Mouse (Mus musculus) neural tube, embryonic 12.5 days (tissue): ENCODE data around the gene Klf3. TPM values are rescaled to one million over a fixed set of nuclear protein-coding genes. Genes with fewer than 3 reads are reported as not detected.
"Not testable (repeated sequence)": the region's sequence is repeated elsewhere in the genome, so short reads cannot be mapped to it uniquely, and the experiment has no call there.

ENCODE experiments used
- ATAC-seq: fragments of 200-750 bp; cut with Nextera tagmentation; 2 replicates; pipeline ENCODE4 v1.8.0; 2017; ENCODE audit warnings: low read depth, mild to moderate bottlenecking, moderate TSS enrichment, moderate library complexity; ENCODE audit not compliant: low FRiP score
- H3K27ac ChIP-seq: fragments of 300-500 bp; sonication (generic); 2 replicates; pipeline ENCODE4 v1.5.1; 2016
- H3K27me3 ChIP-seq: fragments of 300-500 bp; sonication (generic); replicated peaks from 2 replicates; pipeline ENCODE4 v1.6.1; 2016; ENCODE audit warnings: mild to moderate bottlenecking
- H3K36me3 ChIP-seq: fragments of 300-500 bp; sonication (generic); 2 replicates; pipeline ENCODE4 v1.6.1; 2016; ENCODE audit warnings: mild to moderate bottlenecking
- H3K4me1 ChIP-seq: fragments of 300-500 bp; sonication (generic); 2 replicates; pipeline ENCODE4 v1.6.1; 2016
- H3K4me2 ChIP-seq: fragments of 300-500 bp; sonication (generic); replicated peaks from 2 replicates; pipeline ENCODE4 v1.6.1; 2016; ENCODE audit warnings: mild to moderate bottlenecking
- H3K4me3 ChIP-seq: fragments of 300-500 bp; sonication (generic); 2 replicates; pipeline ENCODE4 v1.5.1; 2016
- H3K9ac ChIP-seq: fragments of 300-500 bp; sonication (generic); 2 replicates; pipeline ENCODE4 v1.6.1; 2016; ENCODE audit warnings: mild to moderate bottlenecking
- H3K9me3 ChIP-seq: fragments of 300-500 bp; sonication (generic); 2 replicates; pipeline ENCODE4 v1.6.1; 2016; ENCODE audit warnings: mild to moderate bottlenecking
- WGBS: fragments of 180-500 bp; shearing (Covaris S2); methylation state at CpG from one replicate; pipeline ENCODE4 v1.1.7; 2016; 5-methylcytosine and 5-hydroxymethylcytosine counted together
- polyA plus RNA-seq: library from polyadenylated mRNA; unstranded; fragments of >200 nt; fragmentation: Nextera tagmentation; extraction: Ambion mirVana; gene quantifications from 2 replicates; pipeline ENCODE4 v1.2.1, GENCODE M21; 2016

Gene Klf3
- polyA plus RNA-seq, 1 experiment from 2014 or later, result 27.7 TPM

- WGBS, result 77% methylated on average over 12 of the region's 12 CpGs
- no peak for ATAC-seq
- Histone ChIP-seq H3K9me3 (no peaks in the 10 kb centered on the region), H3K27me3 (no peaks in the 10 kb centered on the region; the same call in 1 of the 2 replicates), H3K27ac (no peak overlapping the region), H3K9ac (no peak overlapping the region), H3K4me3 (no peak overlapping the region), H3K36me3 (no peaks in the 10 kb centered on the region), H3K4me1 (peaks cover 14% of the 10 kb centered on the region), H3K4me2 (no peak overlapping the region)
Measured at GRCm38 (mm10) chr5:64876086-64876830, 73.1 kb downstream of the Klf3 start.

GRCm38 (mm10) chr5:64877235-64878026 lies 74.2 kb downstream of the Klf3 start:
- Histone ChIP-seq H3K4me2 (no peak overlapping the region), H3K27me3 (no peaks in the 10 kb centered on the region; the same call in 1 of the 2 replicates), H3K9ac (no peak overlapping the region), H3K27ac (no peak overlapping the region), H3K36me3 (no peaks in the 10 kb centered on the region), H3K4me3 (no peak overlapping the region), H3K9me3 (no peaks in the 10 kb centered on the region), H3K4me1 (peaks cover 14% of the 10 kb centered on the region)
- peak; percentile 67 for ATAC-seq
- WGBS, result 26% methylated on average over 15 of the region's 15 CpGs

DNA sequence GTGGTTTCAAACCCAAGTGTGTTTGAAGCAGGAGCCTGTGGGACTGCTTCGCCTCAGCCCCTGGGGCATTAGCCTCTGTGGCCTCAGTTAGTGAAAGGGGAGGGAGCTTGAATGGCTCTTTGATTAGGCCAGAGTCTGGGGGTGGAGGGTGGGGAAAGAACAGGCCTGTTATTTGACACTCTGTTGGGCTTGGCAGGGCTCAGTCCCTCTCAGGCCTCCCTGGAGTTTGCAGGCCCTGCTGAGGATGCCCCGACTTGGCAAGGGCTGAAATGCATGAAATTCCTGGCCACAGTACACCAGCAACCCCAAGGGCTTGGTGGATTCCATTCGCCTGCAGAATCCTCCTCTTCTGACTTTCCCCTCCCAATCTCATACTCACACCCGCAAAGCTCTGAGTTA lies 74.8 kb downstream of the Klf3 start:
- no peak overlapping the region for H3K9ac ChIP-seq
- ATAC-seq, result peak; percentile 77
- WGBS, result 7% methylated on average over 4 of the region's 4 CpGs

GRCm38 (mm10) chr5:64878526-64878925 lies 75.3 kb downstream of the Klf3 start:
- Histone ChIP-seq H3K36me3 (no peaks in the 10 kb centered on the region), H3K9me3 (no peaks in the 10 kb centered on the region), H3K9ac (no peak overlapping the region), H3K4me2 (no peak overlapping the region), H3K27ac (no peak overlapping the region), H3K4me3 (no peak overlapping the region), H3K4me1 (peaks cover 14% of the 10 kb centered on the region), H3K27me3 (no peaks in the 10 kb centered on the region; the same call in 1 of the 2 replicates)
- WGBS, result 74% methylated on average over 2 of the region's 2 CpGs
- ATAC-seq, result peak; percentile 15; the same call in 1 of the 2 replicates

More for the DNA sequence above, 74.8 kb downstream of the Klf3 start:
- Histone ChIP-seq H3K27ac (no peak overlapping the region), H3K4me2 (no peak overlapping the region), H3K4me1 (peaks cover 14% of the 10 kb centered on the region), H3K4me3 (no peak overlapping the region), H3K36me3 (no peaks in the 10 kb centered on the region), H3K27me3 (no peaks in the 10 kb centered on the region; the same call in 1 of the 2 replicates), H3K9me3 (no peaks in the 10 kb centered on the region)

DNA sequence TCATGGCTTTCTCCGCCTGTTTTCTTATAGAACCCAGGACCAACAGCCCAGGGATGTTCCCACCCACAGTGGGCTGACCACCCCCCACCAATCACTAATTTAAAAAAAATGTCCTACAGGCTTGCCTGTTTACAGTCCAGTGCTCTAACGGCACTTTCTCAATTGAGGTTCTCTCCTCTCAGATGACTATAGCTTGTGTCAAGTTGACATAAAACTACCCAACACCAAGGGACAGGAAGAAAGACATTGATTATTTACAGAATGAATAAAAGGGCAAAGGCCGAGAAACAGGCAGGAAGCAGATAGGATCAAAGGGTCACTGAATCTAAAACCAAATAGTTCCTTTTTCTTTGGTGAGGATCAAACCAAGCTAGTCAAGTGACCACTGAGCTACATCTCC lies 76.1 kb downstream of the Klf3 start:
- Histone ChIP-seq H3K27ac (no peak overlapping the region), H3K36me3 (no peaks in the 10 kb centered on the region), H3K4me2 (no peak overlapping the region), H3K9me3 (no peaks in the 10 kb centered on the region), H3K4me1 (peaks cover 14% of the 10 kb centered on the region), H3K9ac (no peak overlapping the region), H3K27me3 (no peaks in the 10 kb centered on the region; the same call in 1 of the 2 replicates), H3K4me3 (no peak overlapping the region)
- 41% methylated on average over 3 of the region's 3 CpGs for WGBS
- ATAC-seq, result no peak

- H3K9ac ChIP-seq, H3K4me2 ChIP-seq, H3K27ac ChIP-seq, H3K27me3 ChIP-seq, H3K36me3 ChIP-seq, H3K4me3 ChIP-seq, H3K9me3 ChIP-seq, ATAC-seq: not testable (repeated sequence)
- 90% methylated on average over 8 of the region's 10 CpGs for WGBS
- peaks cover 14% of the 10 kb centered on the region for H3K4me1 ChIP-seq
Measured at GRCm38 (mm10) chr5:64881559-64881958, 78.4 kb downstream of the Klf3 start.

DNA sequence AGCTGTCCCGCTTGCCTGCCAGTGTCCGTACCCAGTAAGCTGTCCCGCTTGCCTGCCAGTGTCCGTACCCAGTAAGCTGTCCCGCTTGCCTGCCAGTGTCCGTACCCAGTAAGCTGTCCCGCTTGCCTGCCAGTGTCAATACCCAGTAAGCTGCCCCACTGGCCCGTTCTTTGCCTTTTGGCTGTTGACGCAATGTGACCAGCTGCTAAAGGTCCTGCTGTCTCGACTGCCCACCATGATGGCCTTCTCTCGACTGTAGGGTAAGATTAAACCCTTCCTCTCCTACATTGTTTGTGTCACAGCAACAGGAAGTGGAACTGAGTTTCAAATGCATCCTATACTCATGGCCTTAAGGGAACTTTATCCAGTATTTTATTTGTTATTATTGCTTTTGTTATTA lies 78.8 kb downstream of the Klf3 start:
- H3K36me3 ChIP-seq, H3K9me3 ChIP-seq, H3K9ac ChIP-seq, H3K4me3 ChIP-seq, H3K4me2 ChIP-seq, H3K27me3 ChIP-seq, ATAC-seq, H3K27ac ChIP-seq: not testable (repeated sequence)
- H3K4me1 ChIP-seq, result peaks cover 14% of the 10 kb centered on the region
- WGBS, result 87% methylated on average over 8 of the region's 11 CpGs

Other genes with a start within 250 kb of the Klf3 start
- 0.17 and 0.47 TPM in 2 replicates for gene Tlr1, start 130.2 kb downstream of the Klf3 start, polyA plus RNA-seq
- 0.32 and 0.52 TPM in 2 replicates for gene Tlr6, start 156.7 kb downstream of the Klf3 start, polyA plus RNA-seq
- gene Fam114a1, start 166.7 kb downstream of the Klf3 start, polyA plus RNA-seq, result 16.8 and 18.2 TPM in 2 replicates